Mouse (Mus musculus): ENCODE data around the gene Git1.

GRCm38 (mm10) chr11:77467157-77467556, 26.2 kb upstream of the Git1 start:
- TF ChIP-seq POLR2A (IDR thresholded peaks at IDR 0.05; ENCODE audit: low read depth, low read length) (no peak), CTCF (IDR thresholded peaks at IDR 0.05; ENCODE audit: extremely low read depth, insufficient read length, insufficient replicate concordance, low read depth, low read length) (peak; percentile 64)

All from small intestine, adult 2 months (tissue).